Mouse (Mus musculus): ENCODE measurements around the gene Olfr149. TPM values are rescaled to one million over a fixed set of nuclear protein-coding genes. Genes with fewer than 3 reads are reported as not detected.

The Olfr149 gene
- polyA plus RNA-seq, 1 experiment from 2014 or later = not detected

Other genes starting within 250 kb of the Olfr149 start
- not detected in 2 replicates for gene Olfr955, start 235.2 kb downstream of the Olfr149 start, polyA plus RNA-seq (2016; fragmentation: Nextera tagmentation; extraction: Ambion mirVana)
- gene Olfr44, start 213.1 kb downstream of the Olfr149 start, polyA plus RNA-seq (2016; fragmentation: Nextera tagmentation; extraction: Ambion mirVana) = not detected in 2 replicates
- not detected in 2 replicates for gene Olfr957, start 191.3 kb downstream of the Olfr149 start, polyA plus RNA-seq (2016; fragmentation: Nextera tagmentation; extraction: Ambion mirVana)
- not detected in 2 replicates for gene Olfr958, start 153.1 kb downstream of the Olfr149 start, polyA plus RNA-seq (2016; fragmentation: Nextera tagmentation; extraction: Ambion mirVana)
- not detected in 2 replicates for gene Olfr959, start 131.5 kb downstream of the Olfr149 start, polyA plus RNA-seq (2016; fragmentation: Nextera tagmentation; extraction: Ambion mirVana)
- gene AW551984, start 102.7 kb downstream of the Olfr149 start, polyA plus RNA-seq (2016; fragmentation: Nextera tagmentation; extraction: Ambion mirVana) = 6.0 and 10.1 TPM in 2 replicates
- gene Olfr148, start 96.5 kb downstream of the Olfr149 start, polyA plus RNA-seq (2016; fragmentation: Nextera tagmentation; extraction: Ambion mirVana) = not detected in 2 replicates
- gene Olfr960, start 85.7 kb downstream of the Olfr149 start, polyA plus RNA-seq (2016; fragmentation: Nextera tagmentation; extraction: Ambion mirVana) = not detected in 2 replicates
- not detected in 2 replicates for gene Olfr961, start 62.0 kb downstream of the Olfr149 start, polyA plus RNA-seq (2016; fragmentation: Nextera tagmentation; extraction: Ambion mirVana)
- gene Olfr963, start 39.9 kb downstream of the Olfr149 start, polyA plus RNA-seq (2016; fragmentation: Nextera tagmentation; extraction: Ambion mirVana) = not detected in 2 replicates
- not detected in 2 replicates for gene Olfr965, start 4.2 kb upstream of the Olfr149 start, polyA plus RNA-seq (2016; fragmentation: Nextera tagmentation; extraction: Ambion mirVana)
- not detected in 2 replicates for gene Olfr150, start 23.9 kb upstream of the Olfr149 start, polyA plus RNA-seq (2016; fragmentation: Nextera tagmentation; extraction: Ambion mirVana)
- not detected in 2 replicates for gene Olfr967, start 39.1 kb upstream of the Olfr149 start, polyA plus RNA-seq (2016; fragmentation: Nextera tagmentation; extraction: Ambion mirVana)
- not detected in 2 replicates for gene Olfr968, start 76.1 kb upstream of the Olfr149 start, polyA plus RNA-seq (2016; fragmentation: Nextera tagmentation; extraction: Ambion mirVana)
- gene Olfr969, start 83.8 kb upstream of the Olfr149 start, polyA plus RNA-seq (2016; fragmentation: Nextera tagmentation; extraction: Ambion mirVana) = not detected in 2 replicates
- gene Olfr970, start 101.7 kb upstream of the Olfr149 start, polyA plus RNA-seq (2016; fragmentation: Nextera tagmentation; extraction: Ambion mirVana) = not detected in 2 replicates
- gene Olfr971, start 129.8 kb upstream of the Olfr149 start, polyA plus RNA-seq (2016; fragmentation: Nextera tagmentation; extraction: Ambion mirVana) = not detected in 2 replicates
- not detected in 2 replicates for gene Olfr972, start 159.3 kb upstream of the Olfr149 start, polyA plus RNA-seq (2016; fragmentation: Nextera tagmentation; extraction: Ambion mirVana)
- gene Olfr229, start 200.2 kb upstream of the Olfr149 start, polyA plus RNA-seq (2016; fragmentation: Nextera tagmentation; extraction: Ambion mirVana) = not detected in 2 replicates
- not detected in 2 replicates for gene Olfr974, start 230.4 kb upstream of the Olfr149 start, polyA plus RNA-seq (2016; fragmentation: Nextera tagmentation; extraction: Ambion mirVana)
- gene Olfr975, start 244.9 kb upstream of the Olfr149 start, polyA plus RNA-seq (2016; fragmentation: Nextera tagmentation; extraction: Ambion mirVana) = not detected in 2 replicates

All from hindbrain, embryonic 10.5 days (tissue).